In the genomic region with DNA sequence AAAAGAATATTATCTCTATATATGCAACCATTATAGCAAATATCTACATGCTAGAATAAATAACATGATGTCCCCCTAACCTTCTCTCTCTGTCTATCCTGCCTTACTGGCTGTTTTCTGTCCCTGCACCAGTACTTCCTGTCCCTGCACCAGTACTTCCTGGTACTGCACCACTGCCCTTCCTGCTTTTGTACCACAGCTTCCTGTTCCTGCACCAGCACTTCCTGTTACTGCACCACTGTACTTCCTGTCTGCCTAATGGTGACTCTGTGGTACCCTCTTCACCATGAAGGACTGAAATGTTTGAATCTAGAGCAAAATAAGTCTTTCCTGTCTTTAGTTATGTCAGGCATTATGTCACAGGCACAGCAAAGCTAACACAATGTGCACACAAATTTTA, we compare ENCODE assay signal across 23 mouse cellular contexts. TPM values are rescaled to one million over a fixed set of nuclear protein-coding genes. Genes with fewer than 3 reads are reported as not detected.
DNase-seq lines count a peak whose midpoint lies in the region; ATAC-seq and TF ChIP-seq lines count a peak whose summit lies in the region.
"Had no signal": no experiment of that assay in that cellular context is flagged by ENCODE, and none has a peak within 500 bp of the region (broad histone marks: within the 10 kb centered on the region; RNA-seq: fewer than 3 reads in every experiment).

No protein-coding gene starts in this region.

- DNase-seq in 416B (ENCODE audit: low read depth) (peak; percentile 6), CH12.LX (ENCODE audit: extremely low read depth) (no peak)
- DNase-seq in induced T-regulatory cell, adult 2 months (ENCODE audit: low read depth): peak; percentile 3
- peak; percentile 11 for DNase-seq in naive thymus-derived CD4-positive, alpha-beta T cell, adult 2 months (ENCODE audit: low read depth)
- DNase-seq in left cerebral cortex, postnatal 10 days (ENCODE audit: extremely low spot score in 1 of 2, low spot score in 2 of 2): no peak
- no peak for DNase-seq in adrenal gland, postnatal 10 days
- DNase-seq: adrenal gland, postnatal 14 days; cerebellum, adult 2 months; cerebellum, postnatal 25 days; embryo, embryonic 11 days; heart, postnatal 14 days; kidney, adult 2 months; liver, embryonic 13.5 days; lung, embryonic 14.5 days had no signal

- no peak for ATAC-seq in forebrain, embryonic 12.5 days (ENCODE audit: low FRiP score)
- ATAC-seq: forebrain, embryonic 15.5 days; hindbrain, postnatal 0 days; midbrain, embryonic 15.5 days had no signal

- H3K27ac ChIP-seq in CH12.LX (ENCODE audit: insufficient read depth, low read depth): no peak overlapping the region
- no peak overlapping the region for H3K27ac ChIP-seq in forebrain, embryonic 12.5 days
- H3K27ac ChIP-seq: embryonic facial prominence, embryonic 13.5 days; forebrain, embryonic 15.5 days; hindbrain, postnatal 0 days; kidney, postnatal 0 days; liver, embryonic 13.5 days; midbrain, embryonic 15.5 days; neural tube, embryonic 15.5 days had no signal

- no peak overlapping the region for H3K4me3 ChIP-seq in CH12.LX (replicated peaks in 1 of 3; ENCODE audit: low read depth in 2 of 3, low read length in 2 of 3, poor library complexity in 1 of 3)
- no peak overlapping the region for H3K4me3 ChIP-seq in forebrain, embryonic 12.5 days (replicated peaks)
- H3K4me3 ChIP-seq: embryonic facial prominence, embryonic 13.5 days; erythroblast, embryonic 14.5 days; forebrain, embryonic 15.5 days; heart, embryonic 12.5 days; liver, embryonic 13.5 days; midbrain, embryonic 15.5 days; neural tube, embryonic 15.5 days had no signal

- dilution Hi-C loops in CH12.LX (cut with MboI; ENCODE audit: extremely low pct_ligation_motif_present, extremely low pct_unique_long_range_greater_than_20kb, low sequenced_read_pairs): no loop called here

- TF ChIP-seq CTCF in CH12.LX (conservative IDR thresholded peaks at IDR 0.05 in 1 of 2, IDR thresholded peaks at IDR 0.05 in 1 of 2; ENCODE audit: low read depth in 2 of 2, low read length in 2 of 2): no peak

- TF ChIP-seq POLR2A in CH12.LX (IDR thresholded peaks at IDR 0.05; ENCODE audit: low read depth, low read length): no peak

- H3K79me2 ChIP-seq in CH12.LX (replicated peaks; ENCODE audit: control insufficient read depth, extremely low read depth, insufficient read depth, poor library complexity, severe bottlenecking): no peaks in the 10 kb centered on the region

- no peaks in the 10 kb centered on the region; a peak in 1 of 4 replicates for H3K4me1 ChIP-seq in CH12.LX (ENCODE audit: control insufficient read depth in 1 of 2, insufficient read depth in 2 of 2)
- H3K4me1 ChIP-seq in forebrain, embryonic 12.5 days: no peaks in the 10 kb centered on the region
- H3K4me1 ChIP-seq: embryonic facial prominence, embryonic 13.5 days; forebrain, embryonic 15.5 days; heart, embryonic 12.5 days; liver, embryonic 13.5 days; neural tube, embryonic 15.5 days had no signal

- in situ Hi-C loops in CH12.LX (cut with MboI; ENCODE audit: low pct_ligation_motif_present, low pct_unique_long_range_greater_than_20kb, low sequenced_read_pairs): loop anchor here (25.0 kb wide), 2 partner anchors 317 to 617 kb away; no protein-coding TSS in a partner anchor

- no peak for TF ChIP-seq RAD21 in CH12.LX (IDR thresholded peaks at IDR 0.05; ENCODE audit: low read depth, low read length)

- TF ChIP-seq EP300 in CH12.LX (IDR thresholded peaks at IDR 0.05; ENCODE audit: low read length): no peak

- H3K9me3 ChIP-seq in CH12.LX (replicated peaks; ENCODE audit: low read length): peaks cover 6% of the 10 kb centered on the region
- H3K9me3 ChIP-seq in forebrain, embryonic 12.5 days: no peaks in the 10 kb centered on the region
- H3K9me3 ChIP-seq: embryonic facial prominence, embryonic 13.5 days; forebrain, embryonic 15.5 days; liver, embryonic 13.5 days; midbrain, embryonic 15.5 days; neural tube, embryonic 15.5 days had no signal

- H3K9ac ChIP-seq in CH12.LX (ENCODE audit: insufficient read depth, low read depth): no peak overlapping the region
- H3K9ac ChIP-seq in forebrain, embryonic 12.5 days: no peak overlapping the region
- H3K9ac ChIP-seq: embryonic facial prominence, embryonic 13.5 days; forebrain, embryonic 15.5 days; heart, embryonic 12.5 days; liver, embryonic 13.5 days; lung, embryonic 14.5 days; midbrain, embryonic 15.5 days; neural tube, embryonic 15.5 days had no signal

- H3K27me3 ChIP-seq in CH12.LX (replicated peaks): no peaks in the 10 kb centered on the region
- H3K27me3 ChIP-seq in forebrain, embryonic 12.5 days: no peaks in the 10 kb centered on the region
- H3K27me3 ChIP-seq: embryonic facial prominence, embryonic 13.5 days; forebrain, embryonic 15.5 days; heart, embryonic 12.5 days; liver, embryonic 13.5 days; midbrain, embryonic 15.5 days; neural tube, embryonic 15.5 days had no signal

- H3K36me3 ChIP-seq in CH12.LX (replicated peaks in 1 of 2; ENCODE audit: control insufficient read depth in 1 of 2, insufficient read depth in 1 of 2, low read length in 1 of 2): no peaks in the 10 kb centered on the region
- no peaks in the 10 kb centered on the region for H3K36me3 ChIP-seq in forebrain, embryonic 12.5 days (replicated peaks)
- H3K36me3 ChIP-seq: embryonic facial prominence, embryonic 13.5 days; forebrain, embryonic 15.5 days; heart, embryonic 12.5 days; liver, embryonic 13.5 days; midbrain, embryonic 15.5 days; neural tube, embryonic 15.5 days had no signal

- intact Hi-C loops in left cerebral cortex, postnatal 10 days (cut with DNase I): no loop called here

- H3K4me2 ChIP-seq in CH12.LX (ENCODE audit: insufficient read depth, low read depth, poor library complexity, severe bottlenecking): no peak overlapping the region
- no peak overlapping the region for H3K4me2 ChIP-seq in forebrain, embryonic 12.5 days
- H3K4me2 ChIP-seq: embryonic facial prominence, embryonic 13.5 days; forebrain, embryonic 15.5 days; heart, embryonic 12.5 days; liver, embryonic 13.5 days; lung, embryonic 14.5 days; midbrain, embryonic 15.5 days; neural tube, embryonic 15.5 days had no signal

TF ChIP-seq in CH12.LX, 34 proteins besides CTCF, POLR2A, EP300 and RAD21:
- peak; percentile 78 for TF ChIP-seq ELF1 (IDR thresholded peaks at IDR 0.05; ENCODE audit: low read depth, low read length)
- no peak for TF ChIP-seq ZNF384 (IDR thresholded peaks at IDR 0.05; ENCODE audit: low read depth, low read length)
- TF ChIP-seq HCFC1 (IDR thresholded peaks at IDR 0.05; ENCODE audit: low read depth, low read length): peak; percentile 19; the same call in 1 of the 2 replicates

RNA-seq across cellular contexts. Expression of a gene that starts 22.1 kb away (rescaled TPM):
- total RNA-seq in CH12.LX (2012; rRNA removed) (4.1 and 4.5 TPM in 2 replicates), CH12.LX (2014; rRNA removed) (4.8 and 6.0 TPM in 2 replicates)
- 2.2 and 3.0 TPM in 2 replicates for polyA plus RNA-seq in CH12.LX (2012; ENCODE audit: insufficient read length, low read depth)
- 1 to 10 TPM; 3.7 to 4.2 TPM for total RNA-seq in left cerebral cortex, postnatal 10 days (2021)
- total RNA-seq in adrenal gland, postnatal 10 days (2021): 1 to 10 TPM; 3.4 to 6.1 TPM
- 6.6 and 6.7 TPM in 2 replicates for polyA plus RNA-seq in forebrain, embryonic 12.5 days (2016; fragmentation: Nextera tagmentation; extraction: Ambion mirVana)
- polyA plus RNA-seq: erythroblast, embryonic 14.5 days had no signal

Comparison
In these comparisons a context has a peak if more than half of its experiments do, and no peak if none do; other contexts are left out.
1. DNase-seq: peak in 416B (single experiment), induced T-regulatory cell, adult 2 months (single experiment) and naive thymus-derived CD4-positive, alpha-beta T cell, adult 2 months (single experiment); none in CH12.LX (single experiment), left cerebral cortex, postnatal 10 days (0 of 2) and adrenal gland, postnatal 10 days (single experiment).